Mouse (Mus musculus): ENCODE measurements around the gene Cacna1c. TPM values are rescaled to one million over a fixed set of nuclear protein-coding genes. Genes with fewer than 3 reads are reported as not detected.

Gene Cacna1c
- total RNA-seq, 2 experiments from 2014 or later: 79.1 to 85.4 TPM

DNA sequence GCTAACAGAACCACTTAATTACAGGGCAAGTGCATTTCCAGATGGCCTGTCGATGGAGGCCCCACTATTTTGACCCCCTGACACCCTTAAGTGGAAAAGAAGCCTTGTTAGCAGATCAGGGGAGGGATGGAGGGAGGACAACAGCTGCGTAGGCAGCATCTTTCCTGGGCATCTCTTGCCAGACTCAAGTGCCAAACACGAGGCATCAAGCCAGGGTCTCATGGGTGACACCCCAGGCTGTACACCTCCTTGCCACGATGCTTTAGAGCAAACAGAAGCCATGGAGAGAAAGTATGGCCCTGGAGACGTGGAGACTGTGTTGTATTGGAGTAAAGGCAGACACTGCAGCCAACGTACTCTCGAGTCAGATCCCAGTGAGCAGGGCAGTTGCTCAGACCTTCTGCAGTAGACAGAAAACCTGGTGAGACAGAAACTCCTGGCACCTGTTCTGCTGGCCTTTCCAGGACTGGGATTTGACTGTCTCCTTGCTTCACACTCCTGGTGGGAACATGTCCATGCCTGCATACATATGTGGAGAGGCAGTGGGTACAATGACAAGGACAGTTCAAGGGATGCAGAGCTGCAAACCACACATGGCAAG lies 325.9 kb downstream of the Cacna1c start:
- no peak for DNase-seq (ENCODE audit: low spot score in 2 of 2)

DNA sequence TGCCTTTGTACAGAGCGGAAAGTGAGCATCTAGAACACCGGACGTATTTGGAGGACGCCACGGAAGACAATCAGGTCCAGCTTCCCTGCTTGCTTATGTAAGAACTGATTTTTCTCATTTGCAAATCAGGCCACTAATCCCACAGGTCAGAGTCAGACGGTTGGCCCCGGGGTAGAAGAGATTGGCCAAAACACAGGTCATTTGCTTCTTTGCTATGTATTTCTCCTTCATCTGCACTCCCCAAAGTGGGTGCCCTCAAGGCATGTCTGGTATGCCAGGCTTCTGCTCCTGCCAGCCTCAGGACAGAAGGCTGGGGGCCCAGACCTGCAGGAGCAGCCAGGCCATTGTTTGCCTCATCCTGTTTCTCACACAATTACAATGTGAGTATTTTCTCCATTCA lies 328.8 kb downstream of the Cacna1c start:
- DNase-seq (ENCODE audit: low spot score in 2 of 2): no peak

DNA sequence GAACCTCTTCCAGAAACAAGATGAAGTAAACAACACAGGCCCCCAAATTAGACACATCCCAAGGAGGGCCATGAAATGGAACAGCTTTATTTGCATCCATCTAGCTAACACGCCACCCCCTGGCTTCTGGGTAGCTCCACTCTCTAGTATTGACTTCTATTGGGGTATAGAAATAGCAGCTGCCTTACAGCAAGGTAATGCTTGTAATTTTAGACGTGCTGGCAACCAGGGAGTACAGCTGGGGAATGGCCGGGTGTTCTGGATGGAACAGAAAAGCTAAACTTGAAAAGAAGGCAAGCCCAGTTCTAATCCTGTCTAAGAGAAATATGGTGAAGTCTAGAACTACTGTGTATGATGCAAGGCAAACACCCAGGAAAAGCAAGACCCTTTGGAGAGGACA lies 329.3 kb downstream of the Cacna1c start:
- DNase-seq (ENCODE audit: low spot score in 2 of 2): no peak

DNA sequence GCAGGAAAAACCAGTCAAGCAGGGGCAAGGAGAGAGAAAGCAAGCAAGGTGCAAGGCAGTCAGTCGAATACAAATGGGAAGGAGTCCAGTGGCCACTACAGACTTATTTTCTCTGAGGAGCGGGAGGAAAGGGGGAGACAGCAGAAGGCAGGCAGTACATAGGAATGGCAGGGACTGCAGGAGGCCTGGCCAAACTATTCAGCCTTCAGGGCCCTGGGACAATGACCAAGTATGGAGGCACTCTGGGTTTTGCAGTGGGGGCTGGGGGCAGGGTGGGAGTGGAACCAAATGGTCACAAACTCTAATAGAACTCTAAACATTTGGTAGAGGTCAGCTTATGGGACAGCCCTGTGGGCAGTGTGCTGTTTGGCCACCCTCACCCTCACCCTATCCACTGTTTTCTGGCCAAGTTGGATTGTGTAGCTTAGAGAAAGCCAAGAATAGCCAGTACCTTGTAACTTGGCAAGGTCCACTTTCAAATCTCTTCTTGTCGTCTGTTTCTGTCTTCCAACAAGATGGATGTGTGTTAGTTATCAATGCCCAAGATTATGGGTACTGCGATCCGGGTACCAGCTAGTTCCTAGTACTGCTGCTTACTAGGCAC lies 330.3 kb downstream of the Cacna1c start:
- no peak for DNase-seq (ENCODE audit: low spot score in 2 of 2)

DNA sequence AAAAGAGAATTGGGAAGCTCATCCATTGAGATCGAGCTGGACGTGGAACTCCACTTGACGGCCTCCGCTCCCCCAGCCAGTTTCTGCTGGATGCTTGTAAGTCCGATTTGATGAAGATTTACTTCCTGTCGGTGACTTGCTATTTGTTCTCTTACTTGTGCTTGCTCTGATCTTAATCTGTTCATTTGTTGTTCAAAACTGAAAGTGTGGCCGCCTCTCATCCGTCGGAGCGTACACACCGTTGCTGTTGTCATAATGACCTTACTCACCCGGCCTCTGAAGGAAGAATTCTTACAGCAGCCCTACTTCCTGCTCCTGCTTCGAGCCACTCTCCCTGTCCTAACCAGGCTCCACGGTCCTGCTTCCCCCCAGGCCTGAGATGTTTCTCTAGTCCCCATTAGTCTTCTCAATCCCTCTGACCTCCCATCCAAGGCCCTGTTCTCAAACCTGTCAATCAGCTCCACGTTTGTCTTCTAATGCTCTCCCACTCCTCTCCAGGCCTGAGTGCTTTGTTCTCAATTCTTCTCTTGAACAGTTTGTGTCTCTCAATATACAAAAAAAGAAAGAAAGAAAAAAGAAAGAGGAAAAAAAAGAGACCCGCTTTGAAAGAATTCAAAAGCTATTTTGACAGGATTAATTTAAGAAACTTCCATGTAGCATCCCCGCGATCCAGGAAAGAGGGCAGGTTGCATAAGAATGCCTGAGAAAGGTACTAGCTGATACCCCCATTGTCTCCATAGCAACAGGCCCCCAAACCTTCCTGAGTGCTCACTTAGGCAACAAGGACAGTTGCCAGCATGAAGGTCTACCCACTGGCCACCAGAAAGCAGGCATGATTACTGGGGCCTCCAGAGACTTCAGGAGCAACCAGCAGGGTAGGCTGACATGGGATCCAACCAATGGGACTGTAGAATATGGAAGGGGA lies 331.3 kb downstream of the Cacna1c start:
- DNase-seq (ENCODE audit: low spot score in 2 of 2): no peak

DNA sequence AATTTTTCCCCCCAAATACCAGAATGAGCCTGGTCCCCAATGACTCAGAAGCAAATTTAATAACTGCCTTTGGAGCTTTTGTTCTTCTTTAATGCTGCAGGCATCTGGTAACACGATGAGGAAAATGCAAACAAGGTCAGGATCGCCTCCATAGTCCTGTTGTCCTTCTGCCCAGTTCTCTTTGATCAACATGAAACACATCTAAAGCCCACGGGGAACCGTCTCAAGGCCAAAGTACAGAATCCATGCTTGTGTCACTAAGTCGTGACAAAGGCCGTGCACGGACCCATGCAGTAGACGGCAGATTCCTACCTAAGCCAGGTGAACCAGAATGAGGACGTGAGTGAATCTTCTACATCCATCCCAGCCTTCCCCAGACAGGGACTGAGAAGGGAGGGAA lies 333.5 kb downstream of the Cacna1c start:
- no peak for DNase-seq (ENCODE audit: low spot score in 2 of 2)

DNA sequence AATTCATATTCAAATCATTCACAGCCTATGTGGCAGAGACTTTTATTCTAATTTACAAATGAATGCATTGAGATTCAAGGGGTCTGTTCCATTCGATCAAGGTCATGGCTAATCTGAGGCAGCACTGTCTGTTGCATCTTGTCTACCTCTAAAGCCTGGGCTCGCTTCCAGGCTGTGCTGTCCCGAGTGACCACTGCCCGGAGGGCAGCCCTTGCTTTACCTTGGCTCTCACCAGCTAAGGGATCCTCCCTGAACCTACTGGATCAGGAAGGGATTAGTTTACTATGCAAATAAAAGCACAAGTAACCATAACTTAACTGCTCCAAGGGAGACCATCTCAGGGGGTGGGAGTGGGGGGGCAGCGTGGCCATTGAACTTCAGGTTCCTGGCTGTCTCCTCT lies 334.1 kb downstream of the Cacna1c start:
- no peak for DNase-seq (ENCODE audit: low spot score in 2 of 2)

DNA sequence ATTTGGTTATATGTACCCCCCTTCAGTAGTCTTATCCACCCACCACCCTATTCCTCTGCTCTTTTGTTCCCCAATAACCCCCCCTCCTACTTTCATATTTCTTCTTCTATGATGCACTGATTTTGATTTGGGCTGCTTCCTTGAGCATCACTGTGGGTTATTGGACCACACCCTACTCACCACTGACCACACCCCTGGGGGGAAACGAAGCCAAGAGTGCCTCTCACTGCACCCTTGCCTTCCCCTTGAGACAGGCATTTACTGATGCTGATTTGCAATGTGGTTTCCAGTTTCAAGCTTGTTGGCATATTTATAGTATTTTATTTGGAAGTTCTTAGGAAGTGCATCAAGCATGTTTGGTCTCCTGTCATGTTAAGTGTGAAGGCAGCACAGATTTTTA lies 337.8 kb downstream of the Cacna1c start:
- no peak for DNase-seq (ENCODE audit: low spot score in 2 of 2)

DNA sequence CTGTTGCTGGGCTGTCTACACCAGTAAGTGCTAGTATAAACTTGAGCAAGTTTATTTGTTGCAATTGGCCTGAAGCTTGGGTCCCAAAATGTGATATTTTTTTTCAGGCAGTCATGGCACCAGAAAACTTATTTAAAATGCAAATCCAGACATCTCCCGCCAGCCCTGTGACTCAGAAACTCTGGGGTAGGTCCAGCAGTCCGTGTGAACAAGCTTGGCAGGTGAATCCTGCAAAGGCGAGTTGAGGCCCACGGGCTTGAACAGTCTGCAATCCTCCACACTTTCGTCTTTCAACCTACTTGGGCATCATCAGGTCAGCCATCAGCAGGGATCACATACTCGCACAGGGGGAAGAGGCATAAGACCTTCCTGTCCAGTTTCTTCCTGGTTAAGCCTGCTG lies 344.1 kb downstream of the Cacna1c start:
- no peak for DNase-seq (ENCODE audit: low spot score in 2 of 2)

DNA sequence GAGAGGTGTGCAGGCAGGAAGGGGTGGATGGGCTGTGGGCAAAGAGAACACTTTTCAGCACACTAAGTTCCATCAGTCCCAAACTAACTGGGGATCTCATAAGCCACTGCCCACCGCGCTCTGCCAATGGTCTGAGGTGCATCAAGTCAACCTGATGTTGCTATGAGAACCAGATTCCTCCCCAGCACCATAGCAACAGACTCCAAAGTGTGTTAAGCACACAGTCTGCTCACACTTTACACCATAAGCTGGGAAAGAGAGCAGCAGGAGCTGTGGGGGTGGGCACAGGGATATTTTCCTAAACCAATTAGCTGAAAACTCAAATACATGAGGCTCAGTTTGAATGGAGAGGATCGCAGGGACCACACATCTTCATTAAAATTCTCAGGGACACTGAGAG lies 345.1 kb downstream of the Cacna1c start:
- DNase-seq (ENCODE audit: low spot score in 2 of 2): peak; percentile 68 to 87

DNA sequence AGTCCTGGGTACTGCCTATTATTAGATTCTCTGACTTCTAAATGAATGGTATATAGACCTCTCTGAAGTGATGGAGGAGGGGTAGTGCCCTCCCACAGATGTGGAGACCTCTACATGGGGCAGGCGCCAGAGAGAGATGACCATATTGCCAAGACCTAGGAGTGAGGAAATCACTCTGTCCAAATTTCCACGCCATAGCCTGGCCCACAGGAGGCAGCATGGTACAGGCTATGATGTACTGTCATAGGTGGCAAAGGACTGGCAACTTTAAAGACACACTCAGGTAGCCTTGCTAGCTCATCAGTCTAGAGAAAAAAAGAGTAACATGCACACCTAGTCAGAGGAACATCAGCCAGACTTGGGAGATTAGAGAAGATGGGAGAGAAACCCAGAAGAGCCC lies 347.6 kb downstream of the Cacna1c start:
- DNase-seq (ENCODE audit: low spot score in 2 of 2): no peak

DNA sequence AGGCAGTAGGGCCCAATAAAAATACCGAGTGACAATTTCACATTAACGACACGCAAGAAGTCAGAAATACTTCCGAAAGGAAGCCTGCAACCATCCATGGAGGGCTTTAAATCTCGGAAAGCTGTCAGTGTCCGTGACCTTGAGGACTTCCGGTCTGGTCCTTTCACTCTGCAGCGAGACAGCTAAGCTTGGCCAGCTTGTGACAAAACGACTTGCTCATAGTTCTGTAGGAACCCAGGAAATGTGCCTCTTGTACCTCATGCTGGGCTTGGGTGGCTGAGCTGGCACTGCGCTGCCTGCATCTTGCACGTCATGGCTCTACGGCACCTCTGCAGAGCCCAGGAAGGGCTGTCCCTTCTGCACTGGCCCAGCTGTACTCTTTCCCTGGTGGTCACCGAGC lies 348.5 kb downstream of the Cacna1c start:
- DNase-seq (ENCODE audit: low spot score in 2 of 2): no peak

DNA sequence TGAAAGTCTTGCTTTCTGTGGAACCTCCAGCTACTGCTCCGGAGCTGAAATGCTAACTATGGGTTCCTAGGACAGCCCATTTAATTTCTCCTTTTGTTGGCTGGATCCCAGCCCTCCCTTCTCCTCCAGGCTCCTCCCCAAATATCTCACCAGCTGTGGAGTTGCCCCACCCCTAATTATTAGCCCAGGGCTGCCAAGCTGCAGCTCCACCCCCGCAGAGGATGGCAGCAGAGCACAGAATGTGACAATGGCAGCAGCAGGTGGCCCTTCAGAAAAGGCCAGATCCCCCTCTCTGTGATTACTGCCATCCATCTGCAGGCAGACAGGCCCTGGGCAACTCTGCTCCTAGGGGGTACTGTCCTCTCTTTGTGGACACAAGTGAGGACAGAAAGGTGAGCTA lies 350.4 kb downstream of the Cacna1c start:
- peak; percentile 58 to 61 for DNase-seq (ENCODE audit: low spot score in 2 of 2)

DNA sequence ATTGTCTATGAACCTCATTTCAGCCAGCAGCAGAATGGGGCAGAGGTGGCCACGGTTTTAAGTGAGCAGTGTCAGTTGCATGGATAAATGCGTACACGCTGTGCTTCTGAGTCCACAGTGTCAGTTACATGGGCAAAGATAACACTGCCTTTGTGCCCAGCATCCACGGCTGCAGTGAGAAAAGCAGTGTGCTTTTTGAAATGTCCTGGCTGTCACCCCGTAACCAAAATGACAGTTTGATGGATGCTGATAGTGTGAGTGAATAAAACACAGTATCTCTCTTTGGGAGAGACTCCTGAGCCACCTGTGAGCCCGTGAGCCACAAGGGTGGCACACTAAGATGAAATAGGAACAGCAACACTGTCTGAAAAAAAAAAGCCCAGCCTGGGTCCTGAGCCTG lies 351.0 kb downstream of the Cacna1c start:
- DNase-seq (ENCODE audit: low spot score in 2 of 2): no peak

DNA sequence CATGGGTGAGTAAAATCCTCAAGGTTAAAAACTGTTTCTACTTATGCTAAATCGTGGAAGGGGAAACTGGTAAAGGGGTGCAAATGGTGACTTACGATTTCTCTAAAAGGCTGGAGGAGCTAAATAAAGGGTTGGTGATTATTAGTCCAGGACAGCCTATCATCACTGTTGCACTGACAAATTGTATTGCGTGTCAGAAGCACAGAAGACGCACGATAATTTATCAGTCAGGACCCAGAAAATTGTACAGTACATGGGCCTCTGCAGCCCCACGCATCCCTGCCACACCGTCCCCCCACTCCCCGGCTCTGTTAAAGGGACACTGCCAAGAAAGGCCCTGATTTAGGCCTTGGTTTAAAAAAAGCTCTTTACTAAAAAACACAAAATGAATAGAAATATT lies 352.7 kb downstream of the Cacna1c start:
- no peak for DNase-seq (ENCODE audit: low spot score in 2 of 2)

DNA sequence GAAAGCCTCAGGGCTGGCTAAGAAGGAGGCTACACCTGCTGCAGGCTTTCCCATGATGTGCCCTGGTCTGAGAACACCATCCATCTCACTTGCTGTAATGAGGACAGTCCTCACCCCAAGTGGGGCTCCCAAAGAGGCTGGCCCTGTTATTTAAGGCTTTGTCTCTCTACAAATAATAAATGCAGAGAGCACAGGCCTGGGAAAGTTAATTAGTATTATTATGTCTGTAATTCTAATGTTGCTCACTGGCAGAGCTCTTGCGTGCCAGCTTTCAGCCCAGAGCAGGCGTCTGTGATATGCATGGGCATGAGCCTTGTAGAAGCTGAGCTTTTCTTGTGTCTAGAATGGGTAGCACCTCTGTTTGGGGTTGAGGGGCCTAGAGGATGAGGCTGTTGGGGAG lies 354.3 kb downstream of the Cacna1c start:
- DNase-seq (ENCODE audit: low spot score in 2 of 2): no peak

DNA sequence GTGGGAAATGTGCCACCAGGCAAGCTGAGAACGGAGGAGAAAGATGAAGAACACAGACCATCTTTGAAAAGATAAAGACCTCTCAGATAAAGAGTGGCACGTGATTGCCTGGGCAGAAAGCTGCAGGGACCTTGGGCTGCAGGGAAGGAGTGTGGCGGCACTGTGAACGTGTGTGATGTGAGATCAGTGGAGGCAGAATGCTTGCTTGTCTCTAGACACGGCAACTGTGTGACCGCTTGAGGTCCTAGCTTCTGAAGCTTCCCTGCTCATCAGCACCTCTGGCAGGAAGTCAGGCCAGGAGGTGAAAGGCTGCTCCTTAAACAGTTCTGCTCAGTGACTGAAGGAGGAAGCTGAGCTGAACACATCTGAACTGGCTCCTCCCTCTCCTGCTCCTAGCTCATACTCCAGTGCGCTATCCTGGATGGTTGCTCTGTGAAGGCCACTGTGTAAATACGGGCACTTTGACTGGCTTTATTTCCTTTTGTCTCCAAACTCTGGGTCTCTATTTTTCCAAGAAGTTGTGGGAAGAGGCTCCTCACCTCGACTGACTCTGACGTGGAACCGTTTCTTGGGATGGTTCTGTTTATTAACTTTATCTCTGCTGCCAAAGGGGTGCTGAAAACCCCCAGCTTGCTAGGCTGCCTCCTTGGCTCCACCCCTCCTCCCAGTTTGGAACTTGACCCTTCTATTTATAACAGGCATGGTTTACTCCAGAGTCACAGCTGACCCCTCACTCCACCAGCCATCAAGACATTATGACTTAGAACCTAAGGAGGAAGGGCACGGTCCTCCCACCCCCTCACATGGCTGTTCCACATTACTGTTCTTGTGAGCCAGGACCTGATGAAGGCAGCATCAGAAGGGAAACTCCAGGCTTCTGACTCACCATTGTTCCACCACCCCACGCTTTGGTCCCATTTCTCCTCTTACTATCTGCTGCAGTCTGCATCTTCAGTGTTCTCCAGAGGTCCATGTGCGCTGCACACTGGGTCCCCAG lies 357.0 kb downstream of the Cacna1c start:
- DNase-seq (ENCODE audit: low spot score in 2 of 2): no peak

DNA sequence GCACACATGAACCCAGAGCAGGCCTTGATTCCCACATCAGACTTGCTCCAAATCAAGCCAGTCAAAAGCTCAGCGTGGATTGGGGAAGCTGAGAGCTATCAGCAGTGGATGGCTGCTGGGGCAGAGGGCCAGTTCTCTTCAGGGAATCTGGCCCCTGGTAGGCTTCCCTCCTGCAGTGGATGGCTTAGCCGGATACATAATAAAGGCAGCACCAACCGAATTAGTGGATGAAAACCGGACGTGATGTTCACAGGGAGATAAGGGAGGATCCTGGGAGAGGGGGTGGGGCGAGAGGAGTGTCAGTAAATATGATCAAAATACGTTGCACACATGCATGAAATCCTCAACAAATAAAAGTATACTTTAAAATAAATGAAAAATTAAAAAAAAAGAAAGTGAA lies 359.5 kb downstream of the Cacna1c start:
- DNase-seq (ENCODE audit: low spot score in 2 of 2): no peak

DNA sequence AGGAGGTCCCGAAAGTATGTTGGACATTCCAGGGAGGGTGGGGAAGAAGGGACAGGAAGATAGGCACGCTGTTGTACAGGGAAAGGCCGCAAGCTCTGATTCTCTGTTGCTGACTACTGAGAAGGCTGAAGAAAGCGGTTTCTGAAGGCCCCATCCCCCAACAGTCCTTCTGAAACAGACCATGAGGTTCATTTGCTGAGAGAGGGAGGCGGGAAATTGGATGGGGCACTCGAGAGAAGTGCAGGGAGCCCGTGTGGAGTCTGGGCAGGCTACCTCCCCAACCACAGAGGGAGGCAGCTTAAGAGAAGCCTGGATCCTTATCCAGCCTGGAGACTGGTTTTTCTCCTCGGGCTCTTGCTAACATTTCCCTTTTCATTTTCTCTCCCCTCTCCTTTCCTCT lies 362.2 kb downstream of the Cacna1c start:
- no peak for DNase-seq (ENCODE audit: low spot score in 2 of 2)

DNA sequence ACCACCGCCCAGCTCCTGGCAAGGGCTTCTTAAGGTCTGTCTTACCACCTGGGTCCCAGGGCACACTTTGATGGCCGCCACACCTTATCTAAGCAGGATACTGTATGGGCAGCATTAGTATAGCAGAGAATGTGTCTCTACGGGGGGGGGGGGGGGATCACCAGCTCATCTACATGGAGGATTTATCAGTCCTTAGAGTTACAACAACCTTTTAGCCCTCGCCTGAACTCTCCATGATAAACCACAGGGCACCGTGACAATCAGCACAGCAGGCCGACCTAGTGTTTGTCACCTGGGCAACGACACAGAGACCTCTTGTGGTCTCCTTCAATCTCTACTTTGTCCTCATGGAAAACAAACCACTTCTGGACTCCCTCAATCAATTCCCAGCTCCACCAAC lies 363.2 kb downstream of the Cacna1c start:
- DNase-seq (ENCODE audit: low spot score in 2 of 2): no peak

DNA sequence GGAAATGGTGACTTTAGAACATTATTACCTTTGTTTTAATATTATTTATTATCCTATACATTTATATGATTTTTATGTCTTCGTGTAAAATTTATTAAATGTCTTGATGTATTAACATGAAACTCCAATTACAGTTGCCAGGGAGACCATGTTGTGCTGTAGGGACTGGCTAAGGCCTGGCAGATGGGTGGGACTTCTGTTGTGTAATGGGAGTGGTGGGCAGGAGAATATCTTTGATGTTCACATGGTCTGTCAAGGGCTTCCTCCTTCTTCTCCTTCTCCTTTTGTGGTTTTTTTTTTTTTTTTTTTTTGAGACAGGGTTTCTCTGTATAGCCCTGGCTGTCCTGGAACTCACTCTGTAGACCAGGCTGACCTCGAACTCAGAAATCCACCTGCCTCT lies 363.6 kb downstream of the Cacna1c start:
- no peak for DNase-seq (ENCODE audit: low spot score in 2 of 2)

All from layer of hippocampus, postnatal 14 days (tissue).